Mouse (Mus musculus) G1E (cell line): ENCODE data around the gene Fktn.

ENCODE experiments used
- CTCF ChIP-seq: IDR thresholded peaks from 2 replicates; pipeline ENCODE4 v1.5.1; 2012; ENCODE audit warnings: low read depth, low read length, inconsistent platforms, mixed read lengths
- GATA1 ChIP-seq: IDR thresholded peaks from 2 replicates; pipeline ENCODE4 v1.6.1; 2012; ENCODE audit warnings: borderline replicate concordance, low read length, inconsistent platforms, mixed read lengths
- GATA2 ChIP-seq: IDR thresholded peaks from 2 replicates; pipeline ENCODE4 v1.6.1; 2012; ENCODE audit warnings: low read depth, low read length, inconsistent platforms, borderline replicate concordance
- POLR2AphosphoS5 ChIP-seq: IDR thresholded peaks from 2 replicates; pipeline ENCODE4 v1.6.1; 2012; ENCODE audit warnings: low read depth, low read length, inconsistent platforms; ENCODE audit not compliant: insufficient replicate concordance
- TAL1 ChIP-seq: conservative IDR thresholded peaks from 2 replicates; pipeline ENCODE4 v1.6.1; 2012; ENCODE audit warnings: low read depth, low read length, inconsistent platforms, mixed read lengths

GRCm38 (mm10) chr4:53718261-53718660 lies 4.5 kb downstream of the Fktn start:
- no peak for TF ChIP-seq CTCF
- no peak for TF ChIP-seq TAL1
- no peak for TF ChIP-seq GATA1
- no peak for TF ChIP-seq GATA2
- no peak for TF ChIP-seq POLR2AphosphoS5
